ENCODE assay signal across 18 mouse cellular contexts in the genomic region with DNA sequence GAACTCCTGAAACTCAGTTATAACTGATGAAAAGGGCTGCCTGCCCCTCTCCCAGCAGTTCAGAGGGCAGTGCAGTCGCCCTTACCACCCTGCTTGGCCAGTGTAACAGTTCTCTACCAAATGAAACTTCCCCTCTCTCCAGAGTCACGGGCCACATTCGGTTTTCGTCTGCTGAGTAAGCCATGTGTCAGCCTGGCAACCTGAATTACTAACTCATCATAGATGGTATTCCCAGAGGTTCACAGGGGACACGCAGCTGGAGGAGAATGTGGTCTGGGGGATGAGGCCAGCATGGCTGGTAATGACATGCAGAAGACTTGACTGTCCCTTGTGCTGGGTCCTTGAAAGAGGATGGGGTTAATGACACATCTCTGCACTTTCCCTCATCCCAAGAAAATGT. TPM values are rescaled to one million over a fixed set of nuclear protein-coding genes. Genes with fewer than 3 reads are reported as not detected.
A peak's percentile ranks its signal among the peaks of the same experiment; 100 is the strongest.
DNase-seq lines count a peak whose midpoint lies in the region; ATAC-seq and TF ChIP-seq lines count a peak whose summit lies in the region.
"Had no signal": no experiment of that assay in that cellular context is flagged by ENCODE, and none has a peak within 500 bp of the region (broad histone marks: within the 10 kb centered on the region; RNA-seq: fewer than 3 reads in every experiment).

No protein-coding gene starts in this region.

- peaks cover 2 to 5% of the 10 kb centered on the region in 2 experiments; a peak in 3 of 4 replicates for H3K4me1 ChIP-seq in heart, embryonic 14.5 days (ENCODE audit: control insufficient read depth in 2 of 2, insufficient read depth in 2 of 2, low read length in 2 of 2)
- H3K4me1 ChIP-seq in limb, embryonic 11.5 days (ENCODE audit: control insufficient read depth, insufficient read depth, low read length) = peaks cover 14% of the 10 kb centered on the region; the same call in 1 of the 2 replicates
- H3K4me1 ChIP-seq in limb, embryonic 10.5 days = peaks cover 21% of the 10 kb centered on the region
- peaks cover 6% of the 10 kb centered on the region; the same call in 1 of the 2 replicates for H3K4me1 ChIP-seq in embryonic fibroblast, embryonic 13.5 days (ENCODE audit: control insufficient read depth, insufficient read depth, low read length)
- 0 out of 2 replicates have a peak, but pooled peaks cover 8% of the 10 kb centered on the region for H3K4me1 ChIP-seq in stomach, embryonic 16.5 days (ENCODE audit: control insufficient read depth, insufficient read depth, low read length)
- H3K4me1 ChIP-seq: liver, embryonic 15.5 days had no signal

- 79% methylated on average over 5 of the region's 5 CpGs for WGBS in heart, embryonic 14.5 days
- WGBS in limb, embryonic 11.5 days = 61% methylated on average over 5 of the region's 5 CpGs
- WGBS in limb, embryonic 10.5 days = 83% methylated on average over 5 of the region's 5 CpGs
- WGBS in stomach, embryonic 16.5 days = 66% methylated on average over 5 of the region's 5 CpGs

- peak overlapping the region in 1 of 2 experiments; percentile 43; a peak in 2 of 4 replicates for H3K4me3 ChIP-seq in heart, embryonic 14.5 days (ENCODE audit: control insufficient read depth in 1 of 2, insufficient read depth in 1 of 2, low read depth in 1 of 2, low read length in 2 of 2)
- H3K4me3 ChIP-seq in limb, embryonic 11.5 days (ENCODE audit: low read depth, low read length) = no peak overlapping the region
- H3K4me3 ChIP-seq in limb, embryonic 10.5 days = no peak overlapping the region
- H3K4me3 ChIP-seq in embryonic fibroblast, embryonic 13.5 days (ENCODE audit: insufficient read depth, low read length) = peak overlapping the region; percentile 86
- H3K4me3 ChIP-seq in stomach, embryonic 16.5 days (replicated peaks; ENCODE audit: low read length) = peak overlapping the region; percentile 51
- H3K4me3 ChIP-seq: erythroblast, embryonic 14.5 days; liver, embryonic 15.5 days; midbrain, embryonic 12.5 days had no signal

- DNase-seq in heart, postnatal 36 days = no peak
- no peak for DNase-seq in limb, embryonic 11.5 days (ENCODE audit: low spot score)
- no peak for DNase-seq in limb, embryonic 10.5 days (ENCODE audit: low spot score)
- DNase-seq in cerebellum, adult 9-11 months = no peak
- no peak for DNase-seq in thymus, postnatal 14 days
- DNase-seq: adrenal gland, postnatal 36 days; cerebellum, postnatal 36 days; heart, postnatal 10 days; lung, postnatal 36 days had no signal

- 0 out of 2 replicates have a peak, but pooled peaks have one; percentile 31 for TF ChIP-seq POLR2A in embryonic fibroblast, embryonic 13.5 days (IDR thresholded peaks at IDR 0.05; ENCODE audit: low read depth, low read length)

- peaks cover 44% of the 10 kb centered on the region for H3K27me3 ChIP-seq in heart, embryonic 14.5 days (ENCODE audit: control insufficient read depth, insufficient read depth, low read length)
- H3K27me3 ChIP-seq in limb, embryonic 11.5 days (ENCODE audit: control insufficient read depth, insufficient read depth, low read length) = peaks cover 13% of the 10 kb centered on the region; the same call in 1 of the 2 replicates
- peaks cover 57% of the 10 kb centered on the region for H3K27me3 ChIP-seq in limb, embryonic 10.5 days (ENCODE audit: low read depth, poor library complexity, severe bottlenecking)
- peaks cover 13% of the 10 kb centered on the region for H3K27me3 ChIP-seq in stomach, embryonic 16.5 days (ENCODE audit: control insufficient read depth, insufficient read depth, low read length)

- H3K36me3 ChIP-seq in heart, embryonic 14.5 days (ENCODE audit: control insufficient read depth, insufficient read depth, low read length) = no peaks in the 10 kb centered on the region
- no peaks in the 10 kb centered on the region for H3K36me3 ChIP-seq in limb, embryonic 11.5 days (ENCODE audit: control insufficient read depth, insufficient read depth, low read length)
- H3K36me3 ChIP-seq in limb, embryonic 10.5 days = no peaks in the 10 kb centered on the region
- H3K36me3 ChIP-seq in stomach, embryonic 16.5 days (ENCODE audit: control insufficient read depth, insufficient read depth, low read length) = no peaks in the 10 kb centered on the region
- H3K36me3 ChIP-seq: G1E; liver, embryonic 15.5 days; midbrain, embryonic 12.5 days had no signal

- no peak overlapping the region for H3K27ac ChIP-seq in heart, embryonic 14.5 days (replicated peaks in 1 of 2; ENCODE audit: control insufficient read depth in 1 of 2, insufficient read depth in 1 of 2, low read depth in 2 of 2, low read length in 2 of 2)
- no peak overlapping the region for H3K27ac ChIP-seq in limb, embryonic 11.5 days (replicated peaks; ENCODE audit: low read depth, low read length)
- no peak overlapping the region for H3K27ac ChIP-seq in limb, embryonic 10.5 days
- peak overlapping the region; percentile 21; the same call in 1 of the 2 replicates for H3K27ac ChIP-seq in embryonic fibroblast, embryonic 13.5 days (ENCODE audit: insufficient read depth, low read length)
- H3K27ac ChIP-seq in stomach, embryonic 16.5 days (ENCODE audit: low read length) = no peak overlapping the region
- H3K27ac ChIP-seq: liver, embryonic 15.5 days; midbrain, embryonic 12.5 days had no signal

- peak overlapping the region; percentile 68 for H3K4me2 ChIP-seq in heart, embryonic 14.5 days (ENCODE audit: low read length)
- peak overlapping the region; percentile 94; the same call in 1 of the 2 replicates for H3K4me2 ChIP-seq in limb, embryonic 11.5 days (ENCODE audit: low read depth, severe bottlenecking)
- H3K4me2 ChIP-seq in stomach, embryonic 16.5 days (ENCODE audit: low read depth, low read length) = peak overlapping the region; percentile 61
- H3K4me2 ChIP-seq: liver, embryonic 15.5 days had no signal

- peaks cover under 1% of the 10 kb centered on the region; the same call in 1 of the 2 replicates for H3K9me3 ChIP-seq in heart, embryonic 14.5 days (ENCODE audit: control insufficient read depth, low read length)
- no peaks in the 10 kb centered on the region for H3K9me3 ChIP-seq in limb, embryonic 11.5 days (ENCODE audit: control insufficient read depth, low read length)
- H3K9me3 ChIP-seq in limb, embryonic 10.5 days (replicated peaks) = no peaks in the 10 kb centered on the region
- no peaks in the 10 kb centered on the region for H3K9me3 ChIP-seq in stomach, embryonic 16.5 days (replicated peaks; ENCODE audit: control insufficient read depth, low read length)
- H3K9me3 ChIP-seq: G1E; liver, embryonic 15.5 days; midbrain, embryonic 12.5 days had no signal

- intact Hi-C loops in heart, postnatal 36 days (cut with DNase I) = no loop called here

- ATAC-seq in heart, embryonic 14.5 days (ENCODE audit: insufficient number of reproducible peaks, insufficient read depth, low FRiP score, low read depth) = no peak
- no peak for ATAC-seq in limb, embryonic 11.5 days (ENCODE audit: insufficient number of reproducible peaks, low FRiP score, low TSS enrichment, low read depth)
- no peak for ATAC-seq in stomach, embryonic 16.5 days (ENCODE audit: insufficient read depth, low FRiP score)
- ATAC-seq: forebrain, embryonic 16.5 days; hindbrain, embryonic 16.5 days had no signal

- no peak for TF ChIP-seq CTCF in embryonic fibroblast, embryonic 13.5 days (IDR thresholded peaks at IDR 0.05; ENCODE audit: borderline replicate concordance, insufficient read depth, low read length)

- H3K9ac ChIP-seq in heart, embryonic 14.5 days (ENCODE audit: low read length) = no peak overlapping the region
- H3K9ac ChIP-seq in limb, embryonic 11.5 days (ENCODE audit: low read length) = no peak overlapping the region
- 0 out of 2 replicates have a peak overlapping the region, but pooled peaks have one; percentile 26 for H3K9ac ChIP-seq in stomach, embryonic 16.5 days (ENCODE audit: low read length)
- H3K9ac ChIP-seq: liver, embryonic 15.5 days; midbrain, embryonic 12.5 days had no signal

RNA-seq across cellular contexts. Expression of gene Ngf, which starts 1.5 kb away (rescaled TPM):
- 3.0 and 4.4 TPM in 2 replicates for polyA plus RNA-seq in heart, embryonic 14.5 days (2014; fragmentation: Nextera tagmentation; extraction: Ambion mirVana)
- total RNA-seq in heart, postnatal 36 days (2021) = 1 to 10 TPM; 6.1 to 7.6 TPM
- 3.9 TPM in 2 replicates for polyA plus RNA-seq in limb, embryonic 11.5 days (2014; fragmentation: Nextera tagmentation; extraction: Ambion mirVana)
- 0.87 and 2.7 TPM in 2 replicates for polyA plus RNA-seq in limb, embryonic 10.5 days (2016; fragmentation: Nextera tagmentation; extraction: Ambion mirVana)
- polyA plus RNA-seq in embryonic fibroblast, embryonic 13.5 days (2011; ENCODE audit: insufficient read length, low read depth, missing spikeins) = 18.1 and 45.3 TPM in 2 replicates
- 4.3 and 5.6 TPM in 2 replicates for polyA plus RNA-seq in stomach, embryonic 16.5 days (2015; fragmentation: Nextera tagmentation; extraction: Ambion mirVana)
- polyA plus RNA-seq: erythroblast, embryonic 14.5 days; G1E had no signal

Comparison
In these comparisons a context has a peak if more than half of its experiments do, and no peak if none do; other contexts are left out.
1. H3K4me3 ChIP-seq: peak in embryonic fibroblast, embryonic 13.5 days (single experiment) and stomach, embryonic 16.5 days (single experiment); none in limb, embryonic 11.5 days (single experiment) and limb, embryonic 10.5 days (single experiment).
2. Peak in every context shown above with its lines, with median percentiles within 50 percentile points of each other: H3K4me2 ChIP-seq.